Mouse (Mus musculus): ENCODE results near the gene Psmf1. TPM values are rescaled to one million over a fixed set of nuclear protein-coding genes. Genes with fewer than 3 reads are reported as not detected.

Gene Psmf1
- polyA plus RNA-seq, 1 experiment: 46.9 TPM

DNA sequence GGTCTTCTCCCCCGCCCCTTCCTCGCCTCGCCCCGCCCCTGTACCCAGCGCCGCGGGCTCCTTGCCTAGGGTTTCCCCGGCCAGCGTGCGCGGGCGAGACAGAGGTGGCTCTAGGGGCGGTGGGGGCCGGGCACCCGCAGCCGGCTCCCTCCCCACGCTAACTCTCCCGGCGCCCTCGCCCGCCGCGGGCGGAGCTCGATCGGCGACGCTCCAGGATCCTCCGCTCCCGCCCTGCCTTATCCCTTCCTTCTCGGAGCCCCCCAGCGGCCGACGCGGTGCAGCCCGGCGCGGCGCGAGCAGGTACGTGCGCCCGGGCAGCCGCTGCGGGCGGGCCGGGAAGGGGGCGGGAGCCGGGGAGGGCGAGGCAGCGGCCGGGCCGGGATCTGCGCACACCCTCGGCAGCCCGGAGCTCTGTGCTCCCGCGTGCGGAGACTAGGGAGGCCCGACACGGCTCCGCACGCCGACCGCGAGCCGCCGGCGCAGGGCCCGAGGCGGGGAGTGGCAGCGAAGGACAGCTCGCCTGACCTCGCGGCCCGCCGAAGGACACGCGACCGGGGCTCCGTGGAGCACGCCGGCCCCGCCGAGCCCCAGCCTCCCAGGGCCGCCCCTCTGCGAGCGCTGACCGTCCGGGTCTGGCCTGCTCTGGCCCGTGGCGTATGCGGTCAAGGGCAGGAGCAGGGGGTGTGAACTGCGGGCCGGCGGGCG, 41.7 kb downstream of the Psmf1 start:
- Histone ChIP-seq H3K27ac (ENCODE audit: insufficient read depth, low read length) (no peak overlapping the region), H3K4me1 (ENCODE audit: control insufficient read depth, insufficient read depth, low read length) (no peaks in the 10 kb centered on the region), H3K4me3 (ENCODE audit: insufficient read depth, low read length) (peak overlapping the region; percentile 82)
- TF ChIP-seq CTCF (IDR thresholded peaks at IDR 0.05; ENCODE audit: extremely low read depth, insufficient read depth, low read length) (no peak), POLR2A (IDR thresholded peaks at IDR 0.05; ENCODE audit: extremely low read depth, insufficient read depth, low read length) (no peak)

- TF ChIP-seq POLR2A (IDR thresholded peaks at IDR 0.05; ENCODE audit: extremely low read depth, insufficient read depth, low read length): no peak
- TF ChIP-seq CTCF (IDR thresholded peaks at IDR 0.05; ENCODE audit: extremely low read depth, insufficient read depth, low read length): no peak
- H3K4me3 ChIP-seq (ENCODE audit: insufficient read depth, low read length): peak within 1 kb of the TSS; percentile 82
These were observed 42.5 kb downstream of the Psmf1 start, which contains the start of gene Tmem74b for GRCm38 (mm10) chr2:151701231-151702145. Gene Tmem74b (plus strand): TSS chr2:151702008.

GRCm38 (mm10) chr2:151682976-151683375, 61.0 kb downstream of the Psmf1 start:
- H3K27ac ChIP-seq (ENCODE audit: insufficient read depth, low read length): no peak overlapping the region
- no peak overlapping the region for H3K4me3 ChIP-seq (ENCODE audit: insufficient read depth, low read length)
- H3K4me1 ChIP-seq (ENCODE audit: control insufficient read depth, insufficient read depth, low read length): no peaks in the 10 kb centered on the region
- TF ChIP-seq POLR2A (IDR thresholded peaks at IDR 0.05; ENCODE audit: extremely low read depth, insufficient read depth, low read length) (no peak), CTCF (IDR thresholded peaks at IDR 0.05; ENCODE audit: extremely low read depth, insufficient read depth, low read length) (no peak)

More at GRCm38 (mm10) chr2:151701231-151702145, 42.5 kb downstream of the Psmf1 start, which contains the start of gene Tmem74b:
- H3K27ac ChIP-seq (ENCODE audit: insufficient read depth, low read length): no peak within 1 kb of the TSS
- no peaks in the 10 kb centered on the region for H3K4me1 ChIP-seq (ENCODE audit: control insufficient read depth, insufficient read depth, low read length)

GRCm38 (mm10) chr2:151682357-151682756, 61.6 kb downstream of the Psmf1 start:
- TF ChIP-seq CTCF (IDR thresholded peaks at IDR 0.05; ENCODE audit: extremely low read depth, insufficient read depth, low read length) (peak; percentile 67), POLR2A (IDR thresholded peaks at IDR 0.05; ENCODE audit: extremely low read depth, insufficient read depth, low read length) (no peak)

DNA sequence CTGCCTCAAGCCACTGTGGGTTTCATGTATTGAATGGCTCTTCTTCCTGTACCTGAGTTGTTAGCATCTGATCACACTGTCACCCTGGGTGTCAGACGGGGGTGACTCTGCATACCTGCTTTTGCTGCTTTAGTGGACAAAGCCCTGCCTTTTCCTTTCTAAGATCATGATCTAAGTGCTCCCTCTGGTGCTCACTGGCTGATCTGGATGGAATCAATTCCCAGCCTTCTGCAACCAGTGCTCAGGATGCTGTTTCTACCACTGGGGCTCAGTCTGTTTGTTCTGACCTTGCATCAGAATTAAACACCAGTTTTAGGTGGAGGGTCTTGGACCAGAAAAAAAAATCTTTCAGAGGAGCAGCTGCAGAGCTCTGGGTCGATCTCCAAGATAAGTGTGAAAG, 67.8 kb downstream of the Psmf1 start:
- no peak overlapping the region for H3K27ac ChIP-seq (ENCODE audit: insufficient read depth, low read length)
- H3K4me1 ChIP-seq (ENCODE audit: control insufficient read depth, insufficient read depth, low read length): no peaks in the 10 kb centered on the region
- TF ChIP-seq POLR2A (IDR thresholded peaks at IDR 0.05; ENCODE audit: extremely low read depth, insufficient read depth, low read length) (no peak), CTCF (IDR thresholded peaks at IDR 0.05; ENCODE audit: extremely low read depth, insufficient read depth, low read length) (peak; percentile 43; the same call in 1 of the 2 replicates)
- no peak overlapping the region for H3K4me3 ChIP-seq (ENCODE audit: insufficient read depth, low read length)

More at GRCm38 (mm10) chr2:151682357-151682756, 61.6 kb downstream of the Psmf1 start:
- Histone ChIP-seq H3K4me1 (ENCODE audit: control insufficient read depth, insufficient read depth, low read length) (no peaks in the 10 kb centered on the region), H3K4me3 (ENCODE audit: insufficient read depth, low read length) (no peak overlapping the region), H3K27ac (ENCODE audit: insufficient read depth, low read length) (no peak overlapping the region)

- H3K4me3 ChIP-seq (ENCODE audit: insufficient read depth, low read length): no peak overlapping the region
- H3K4me1 ChIP-seq (ENCODE audit: control insufficient read depth, insufficient read depth, low read length): no peaks in the 10 kb centered on the region
- no peak for TF ChIP-seq POLR2A (IDR thresholded peaks at IDR 0.05; ENCODE audit: extremely low read depth, insufficient read depth, low read length)
- no peak for TF ChIP-seq CTCF (IDR thresholded peaks at IDR 0.05; ENCODE audit: extremely low read depth, insufficient read depth, low read length)
- H3K27ac ChIP-seq (ENCODE audit: insufficient read depth, low read length): no peak overlapping the region
These were observed 73.0 kb downstream of the Psmf1 start for GRCm38 (mm10) chr2:151670968-151671329.

DNA sequence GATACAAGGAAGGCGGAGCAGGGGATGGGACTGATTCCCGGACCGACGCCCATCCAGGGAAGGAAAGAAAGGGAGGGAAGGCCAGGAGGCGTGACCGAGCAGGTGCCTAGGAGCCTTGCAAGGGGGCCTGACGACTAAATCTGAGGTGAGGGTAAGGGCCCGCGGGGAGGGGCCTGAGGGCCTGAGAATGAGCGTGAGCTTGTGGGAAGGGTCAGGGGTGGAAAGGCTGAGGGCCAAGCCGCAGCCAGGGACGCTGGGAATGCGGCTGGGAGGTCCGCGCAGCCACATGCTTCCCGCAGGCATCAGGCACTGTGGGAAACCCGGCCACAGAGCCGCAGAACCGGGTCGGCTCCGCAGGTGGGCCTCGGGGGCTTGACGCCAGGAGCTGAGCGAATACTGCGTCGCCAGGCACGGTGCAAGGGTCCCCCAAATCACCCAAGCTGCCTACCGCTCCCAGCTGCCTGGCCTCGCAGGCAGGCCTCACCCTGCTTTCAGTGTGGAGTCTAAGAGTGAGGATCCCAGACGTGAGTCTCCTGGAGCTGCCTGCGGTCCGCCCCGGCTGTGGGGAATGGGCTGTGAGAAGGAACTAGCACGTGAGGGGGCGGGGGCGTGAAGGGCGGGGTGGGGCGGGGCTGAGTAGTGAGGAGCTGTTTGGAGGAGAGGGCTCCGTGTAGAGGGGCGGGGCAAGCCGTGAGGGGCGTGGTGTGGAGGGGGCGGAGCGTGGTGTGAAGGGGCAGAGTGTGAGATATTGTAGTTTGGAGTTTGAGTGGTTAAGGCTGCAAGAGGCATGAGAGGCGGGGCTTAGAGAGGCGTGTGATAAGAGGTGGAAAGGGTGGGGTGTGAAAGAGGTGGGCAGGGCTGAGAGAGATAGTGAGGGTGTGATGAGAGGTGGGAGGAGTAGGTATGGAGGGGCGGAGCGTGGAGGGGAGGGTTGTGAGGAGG, 73.7 kb downstream of the Psmf1 start:
- Histone ChIP-seq H3K4me3 (ENCODE audit: insufficient read depth, low read length) (no peak overlapping the region), H3K4me1 (ENCODE audit: control insufficient read depth, insufficient read depth, low read length) (no peaks in the 10 kb centered on the region), H3K27ac (ENCODE audit: insufficient read depth, low read length) (no peak overlapping the region)
- TF ChIP-seq CTCF (IDR thresholded peaks at IDR 0.05; ENCODE audit: extremely low read depth, insufficient read depth, low read length): no peak
- TF ChIP-seq POLR2A (IDR thresholded peaks at IDR 0.05; ENCODE audit: extremely low read depth, insufficient read depth, low read length): no peak

DNA sequence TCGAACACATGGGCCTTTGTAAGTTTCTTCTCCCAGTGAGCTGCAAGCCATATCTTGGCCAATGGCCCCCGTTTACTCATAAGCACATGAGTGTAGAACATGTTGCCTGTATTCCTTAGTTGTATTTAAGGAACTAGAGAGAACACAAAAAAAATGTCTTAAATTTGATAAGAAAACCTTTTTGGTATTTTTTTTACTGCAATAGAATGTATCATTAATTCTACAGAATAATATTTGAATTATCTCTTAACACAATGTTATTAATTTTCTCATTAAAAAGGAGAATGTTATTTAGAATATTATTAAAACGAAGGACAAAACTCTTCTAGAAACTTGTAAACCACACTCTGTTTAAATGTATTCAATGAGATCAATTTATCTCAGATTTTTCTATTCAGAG, 75.6 kb downstream of the Psmf1 start, which contains the start of gene Rad21l:
TSS of gene Rad21l (minus strand) at position 101 of the 400 bp plus-strand sequence.
- H3K4me1 ChIP-seq (ENCODE audit: control insufficient read depth, insufficient read depth, low read length): no peaks in the 10 kb centered on the region
- H3K4me3 ChIP-seq (ENCODE audit: insufficient read depth, low read length): no peak within 1 kb of the TSS
- TF ChIP-seq POLR2A (IDR thresholded peaks at IDR 0.05; ENCODE audit: extremely low read depth, insufficient read depth, low read length): no peak
- no peak for TF ChIP-seq CTCF (IDR thresholded peaks at IDR 0.05; ENCODE audit: extremely low read depth, insufficient read depth, low read length)
- H3K27ac ChIP-seq (ENCODE audit: insufficient read depth, low read length): no peak within 1 kb of the TSS

Other genes starting within 250 kb of the Psmf1 start
- 475 and 493 TPM in 2 replicates for gene Fkbp1a, start 201.7 kb downstream of the Psmf1 start, polyA plus RNA-seq (2012; rRNA removed)
- gene Sdcbp2, start 171.6 kb downstream of the Psmf1 start, polyA plus RNA-seq (2012; rRNA removed): 1.8 TPM in 2 replicates
- gene Snph, start 111.6 kb downstream of the Psmf1 start, polyA plus RNA-seq (2012; rRNA removed): 170 and 186 TPM in 2 replicates
- gene Rad21l, start 75.7 kb downstream of the Psmf1 start, polyA plus RNA-seq (2012; rRNA removed): 0.31 and 0.34 TPM in 2 replicates
- gene Tmem74b, start 42.2 kb downstream of the Psmf1 start, polyA plus RNA-seq (2012; rRNA removed): 9.4 and 10.5 TPM in 2 replicates
- gene Rspo4, start 98.7 kb upstream of the Psmf1 start, polyA plus RNA-seq (2012; rRNA removed): 0.11 and 0.15 TPM in 2 replicates
- gene Angpt4, start 167.0 kb upstream of the Psmf1 start, polyA plus RNA-seq (2012; rRNA removed): 0.09 and 0.10 TPM in 2 replicates
- 6.6 and 6.9 TPM in 2 replicates for gene Fam110a, start 236.0 kb upstream of the Psmf1 start, polyA plus RNA-seq (2012; rRNA removed)